10 mouse cellular contexts compared by ENCODE assay signal in the genomic region with DNA sequence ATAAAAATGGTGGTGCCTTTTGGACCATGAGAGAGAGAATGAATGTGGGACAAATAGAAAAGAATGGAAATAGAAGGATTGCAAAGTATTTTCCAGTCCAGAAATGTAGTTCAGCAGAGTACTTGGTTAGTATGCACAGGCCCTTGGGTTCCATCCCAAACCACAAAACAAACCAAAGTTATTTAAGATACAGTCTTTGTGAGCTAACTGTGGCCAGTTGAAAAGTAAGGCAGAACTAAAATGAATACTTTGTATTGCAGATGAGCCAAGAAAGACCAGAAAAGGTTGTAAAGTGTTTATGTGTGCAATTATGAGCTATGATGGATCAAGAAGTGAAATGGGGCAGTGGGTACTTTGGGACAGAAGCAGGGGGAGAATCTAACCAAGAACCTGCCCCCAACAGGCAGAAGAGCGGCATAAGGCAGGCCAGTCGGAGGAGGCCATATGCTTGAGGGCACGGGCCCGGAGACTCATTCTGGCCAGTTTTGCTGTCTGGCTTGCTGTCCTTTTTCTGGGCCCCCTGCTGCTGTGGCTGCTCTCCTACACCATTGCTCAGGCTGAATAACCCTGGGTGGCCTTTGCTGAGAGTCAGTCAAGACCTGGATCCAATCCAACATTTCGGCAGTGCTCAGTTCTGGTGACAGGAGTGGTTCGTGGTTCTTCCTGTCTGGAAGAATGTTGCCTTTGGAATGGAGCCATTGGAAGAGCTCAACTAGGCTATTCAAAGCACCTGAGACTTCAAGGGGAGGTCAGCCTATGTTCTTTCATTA. TPM values are rescaled to one million over a fixed set of nuclear protein-coding genes. Genes with fewer than 3 reads are reported as not detected.
A peak's percentile ranks its signal among the peaks of the same experiment; 100 is the strongest.
DNase-seq lines count a peak whose midpoint lies in the region; ATAC-seq and TF ChIP-seq lines count a peak whose summit lies in the region.
"Had no signal": no experiment of that assay in that cellular context is flagged by ENCODE, and none has a peak within 500 bp of the region (broad histone marks: within the 10 kb centered on the region; RNA-seq: fewer than 3 reads in every experiment).

No protein-coding gene starts in this region.

- no peaks in the 10 kb centered on the region for H3K4me1 ChIP-seq in intestine, postnatal 0 days (replicated peaks; ENCODE audit: control insufficient read depth, insufficient read depth, low read length)
- H3K4me1 ChIP-seq in intestine, embryonic 15.5 days (replicated peaks) = no peaks in the 10 kb centered on the region
- peaks cover 4% of the 10 kb centered on the region; the same call in 1 of the 2 replicates for H3K4me1 ChIP-seq in lung, embryonic 16.5 days (replicated peaks; ENCODE audit: control insufficient read depth, insufficient read depth, low read length)

- H3K4me3 ChIP-seq in intestine, postnatal 0 days (ENCODE audit: low read depth, low read length) = no peak overlapping the region
- H3K4me3 ChIP-seq in intestine, embryonic 15.5 days (replicated peaks) = no peak overlapping the region
- no peak overlapping the region for H3K4me3 ChIP-seq in lung, embryonic 16.5 days (ENCODE audit: low read length)

- no peak overlapping the region for H3K9ac ChIP-seq in intestine, postnatal 0 days (ENCODE audit: low read depth, low read length)
- H3K9ac ChIP-seq in intestine, embryonic 15.5 days = no peak overlapping the region
- H3K9ac ChIP-seq in lung, embryonic 16.5 days (ENCODE audit: low read length) = no peak overlapping the region

- no peaks in the 10 kb centered on the region for H3K9me3 ChIP-seq in intestine, postnatal 0 days (ENCODE audit: control insufficient read depth)
- no peaks in the 10 kb centered on the region for H3K9me3 ChIP-seq in intestine, embryonic 15.5 days
- no peaks in the 10 kb centered on the region for H3K9me3 ChIP-seq in lung, embryonic 16.5 days (ENCODE audit: control insufficient read depth, low read length)
- H3K9me3 ChIP-seq: G1E had no signal

- H3K4me2 ChIP-seq in intestine, postnatal 0 days (replicated peaks; ENCODE audit: low read depth) = no peak overlapping the region
- no peak overlapping the region for H3K4me2 ChIP-seq in intestine, embryonic 15.5 days (replicated peaks)
- no peak overlapping the region for H3K4me2 ChIP-seq in lung, embryonic 16.5 days (ENCODE audit: low read depth, low read length)

- H3K36me3 ChIP-seq in intestine, postnatal 0 days (ENCODE audit: control insufficient read depth, insufficient read depth) = peaks cover 32% of the 10 kb centered on the region
- peaks cover 28% of the 10 kb centered on the region for H3K36me3 ChIP-seq in intestine, embryonic 15.5 days
- peaks cover 27% of the 10 kb centered on the region for H3K36me3 ChIP-seq in lung, embryonic 16.5 days (ENCODE audit: control insufficient read depth, insufficient read depth, low read length)

- no peak overlapping the region for H3K27ac ChIP-seq in intestine, postnatal 0 days (ENCODE audit: low read depth, low read length)
- H3K27ac ChIP-seq in intestine, embryonic 15.5 days = no peak overlapping the region
- peak overlapping the region; percentile 22; the same call in 1 of the 2 replicates for H3K27ac ChIP-seq in lung, embryonic 16.5 days (ENCODE audit: low read length)

- WGBS in intestine, postnatal 0 days = 83% methylated on average over 6 of the region's 6 CpGs
- 76% methylated on average over 6 of the region's 6 CpGs for WGBS in intestine, embryonic 15.5 days
- 54% methylated on average over 6 of the region's 6 CpGs for WGBS in lung, embryonic 16.5 days

- 0 out of 2 replicates have a peak, but pooled peaks have one; percentile 4 for TF ChIP-seq CTCF in intestine, postnatal 0 days (IDR thresholded peaks at IDR 0.05; ENCODE audit: low read depth)

- H3K27me3 ChIP-seq in intestine, postnatal 0 days (replicated peaks; ENCODE audit: control insufficient read depth, insufficient read depth, low read length) = no peaks in the 10 kb centered on the region
- H3K27me3 ChIP-seq in intestine, embryonic 15.5 days (replicated peaks) = no peaks in the 10 kb centered on the region
- no peaks in the 10 kb centered on the region for H3K27me3 ChIP-seq in lung, embryonic 16.5 days (ENCODE audit: control insufficient read depth, insufficient read depth, low read depth, low read length)

- DNase-seq in adrenal gland, postnatal 25 days = peak; percentile 38
- DNase-seq in fat pad, adult 2 months (ENCODE audit: extremely low read depth, low read depth, low spot score) = peak; percentile 70
- DNase-seq in embryo, embryonic 10 days (ENCODE audit: low spot score) = no peak
- DNase-seq in gastrocnemius, adult 8-10 months (ENCODE audit: low spot score in 2 of 2) = no peak
- DNase-seq in embryo, embryonic 11 days = no peak
- DNase-seq: thymus, postnatal 36 days had no signal

- no peak for ATAC-seq in intestine, postnatal 0 days
- no peak for ATAC-seq in intestine, embryonic 15.5 days
- peak; percentile 62 for ATAC-seq in lung, embryonic 16.5 days (ENCODE audit: low read depth)

RNA-seq across cellular contexts. Expression of a gene that starts 3.4 kb away (rescaled TPM):
- polyA plus RNA-seq in intestine, postnatal 0 days (2015; fragmentation: Nextera tagmentation; extraction: Ambion mirVana) = 1.9 and 3.8 TPM in 2 replicates
- polyA plus RNA-seq in intestine, embryonic 15.5 days (2015; fragmentation: Nextera tagmentation; extraction: Ambion mirVana) = 5.5 and 5.6 TPM in 2 replicates
- total RNA-seq in adrenal gland, postnatal 25 days (2021) = not detected in 2 replicates
- 8.4 and 8.7 TPM in 2 replicates for polyA plus RNA-seq in lung, embryonic 16.5 days (2015; fragmentation: Nextera tagmentation; extraction: Ambion mirVana)
- total RNA-seq in gastrocnemius, adult 8-10 months (2022) = not detected

RNA-seq across cellular contexts. Expression of a gene that starts 8.6 kb away (rescaled TPM):
- 25.1 and 25.7 TPM in 2 replicates for polyA plus RNA-seq in intestine, postnatal 0 days (2015; fragmentation: Nextera tagmentation; extraction: Ambion mirVana)
- 34.3 TPM in 2 replicates for polyA plus RNA-seq in intestine, embryonic 15.5 days (2015; fragmentation: Nextera tagmentation; extraction: Ambion mirVana)
- total RNA-seq in adrenal gland, postnatal 25 days (2021) = 52.3 and 55.0 TPM in 2 replicates
- polyA plus RNA-seq in lung, embryonic 16.5 days (2015; fragmentation: Nextera tagmentation; extraction: Ambion mirVana) = 36.9 and 40.0 TPM in 2 replicates
- total RNA-seq in gastrocnemius, adult 8-10 months (2022) = 10 to 100 TPM in 1 of 4 experiments, 1 to 10 TPM in 3; 8.0 to 10.6 (median 8.4) TPM

RNA-seq across cellular contexts. Expression of a gene that starts 23.8 kb away (rescaled TPM):
- polyA plus RNA-seq in intestine, postnatal 0 days (2015; fragmentation: Nextera tagmentation; extraction: Ambion mirVana) = 3.0 and 3.1 TPM in 2 replicates
- 4.1 and 4.9 TPM in 2 replicates for polyA plus RNA-seq in intestine, embryonic 15.5 days (2015; fragmentation: Nextera tagmentation; extraction: Ambion mirVana)
- 12.7 and 15.4 TPM in 2 replicates for total RNA-seq in adrenal gland, postnatal 25 days (2021)
- polyA plus RNA-seq in lung, embryonic 16.5 days (2015; fragmentation: Nextera tagmentation; extraction: Ambion mirVana) = 23.6 and 23.7 TPM in 2 replicates
- total RNA-seq in gastrocnemius, adult 8-10 months (2022) = 1 to 10 TPM; 2.0 to 2.6 (median 2.2) TPM

RNA-seq across cellular contexts. Expression of a gene that starts 24.0 kb away (rescaled TPM):
- 16.7 and 20.6 TPM in 2 replicates for polyA plus RNA-seq in intestine, postnatal 0 days (2015; fragmentation: Nextera tagmentation; extraction: Ambion mirVana)
- 37.4 and 37.7 TPM in 2 replicates for polyA plus RNA-seq in intestine, embryonic 15.5 days (2015; fragmentation: Nextera tagmentation; extraction: Ambion mirVana)
- total RNA-seq in adrenal gland, postnatal 25 days (2021) = 60.6 and 69.6 TPM in 2 replicates
- polyA plus RNA-seq in lung, embryonic 16.5 days (2015; fragmentation: Nextera tagmentation; extraction: Ambion mirVana) = 47.6 and 51.1 TPM in 2 replicates
- total RNA-seq in gastrocnemius, adult 8-10 months (2022) = 10 to 100 TPM; 28.6 to 32.3 (median 30.6) TPM

RNA-seq across cellular contexts. Expression of a gene that starts 45.2 kb away (rescaled TPM):
- polyA plus RNA-seq in intestine, postnatal 0 days (2015; fragmentation: Nextera tagmentation; extraction: Ambion mirVana) = 5.0 and 6.6 TPM in 2 replicates
- polyA plus RNA-seq in intestine, embryonic 15.5 days (2015; fragmentation: Nextera tagmentation; extraction: Ambion mirVana) = 11.5 and 12.3 TPM in 2 replicates
- 21.7 and 31.3 TPM in 2 replicates for total RNA-seq in adrenal gland, postnatal 25 days (2021)
- polyA plus RNA-seq in lung, embryonic 16.5 days (2015; fragmentation: Nextera tagmentation; extraction: Ambion mirVana) = 14.6 and 15.2 TPM in 2 replicates
- total RNA-seq in gastrocnemius, adult 8-10 months (2022) = 1 to 10 TPM; 4.4 to 8.0 (median 5.5) TPM

Comparison
In these comparisons a context has a peak if more than half of its experiments do, and no peak if none do; other contexts are left out.
1. DNase-seq: peak in adrenal gland, postnatal 25 days (single experiment) and fat pad, adult 2 months (single experiment); none in embryo, embryonic 10 days (single experiment), gastrocnemius, adult 8-10 months (0 of 2) and embryo, embryonic 11 days (single experiment).